ENCODE assay signal across 26 mouse cellular contexts in genomic region chr4:145322995-145323627, GRCm38 (mm10). TPM values are rescaled to one million over a fixed set of nuclear protein-coding genes. Genes with fewer than 3 reads are reported as not detected.
DNase-seq lines count a peak whose midpoint lies in the region; ATAC-seq and TF ChIP-seq lines count a peak whose summit lies in the region.
"Had no signal": no experiment of that assay in that cellular context is flagged by ENCODE, and none has a peak within 500 bp of the region (broad histone marks: within the 10 kb centered on the region; RNA-seq: fewer than 3 reads in every experiment).

No protein-coding gene starts in this region.

- H3K27ac ChIP-seq in thymus, adult 2 months (ENCODE audit: control insufficient read depth, insufficient read depth, low read length): no peak overlapping the region
- H3K27ac ChIP-seq in forebrain, embryonic 15.5 days (replicated peaks): no peak overlapping the region
- H3K27ac ChIP-seq: embryonic facial prominence, embryonic 10.5 days; hindbrain, embryonic 10.5 days; hindbrain, postnatal 0 days; limb, embryonic 13.5 days; liver, embryonic 14.5 days; lung, embryonic 15.5 days; midbrain, embryonic 10.5 days had no signal

- H3K4me2 ChIP-seq in forebrain, embryonic 15.5 days (replicated peaks): no peak overlapping the region
- H3K4me2 ChIP-seq: limb, embryonic 13.5 days; lung, embryonic 15.5 days had no signal

- WGBS in thymus, adult 2 months: 84% methylated on average over 8 of the region's 8 CpGs
- WGBS in forebrain, embryonic 15.5 days: 87% methylated on average over 8 of the region's 8 CpGs

- H3K9ac ChIP-seq in forebrain, embryonic 15.5 days (replicated peaks): no peak overlapping the region
- H3K9ac ChIP-seq: limb, embryonic 13.5 days; liver, embryonic 14.5 days; lung, embryonic 15.5 days had no signal

- TF ChIP-seq CTCF in thymus, adult 2 months (IDR thresholded peaks at IDR 0.05; ENCODE audit: borderline replicate concordance, control insufficient read depth, extremely low read depth, insufficient read depth, low read length, poor library complexity): no peak

- H3K27me3 ChIP-seq in thymus, adult 2 months (ENCODE audit: control insufficient read depth, insufficient read depth, low read length): no peaks in the 10 kb centered on the region
- no peaks in the 10 kb centered on the region for H3K27me3 ChIP-seq in forebrain, embryonic 15.5 days
- H3K27me3 ChIP-seq: limb, embryonic 13.5 days; lung, embryonic 15.5 days had no signal

- no peak for TF ChIP-seq POLR2A in thymus, adult 2 months (IDR thresholded peaks at IDR 0.05; ENCODE audit: control insufficient read depth, extremely low read depth, insufficient read depth, low read length, poor library complexity)

- no peaks in the 10 kb centered on the region for H3K36me3 ChIP-seq in thymus, adult 2 months (ENCODE audit: control insufficient read depth, insufficient read depth, low read length)
- H3K36me3 ChIP-seq in forebrain, embryonic 15.5 days: no peaks in the 10 kb centered on the region
- H3K36me3 ChIP-seq: embryonic facial prominence, embryonic 10.5 days; G1E; hindbrain, embryonic 10.5 days; limb, embryonic 13.5 days; lung, embryonic 15.5 days; midbrain, embryonic 10.5 days had no signal

- H3K9me3 ChIP-seq in forebrain, embryonic 15.5 days: peaks cover 2% of the 10 kb centered on the region; the same call in 1 of the 2 replicates
- H3K9me3 ChIP-seq: embryonic facial prominence, embryonic 10.5 days; hindbrain, embryonic 10.5 days; limb, embryonic 13.5 days; lung, embryonic 15.5 days had no signal

- DNase-seq in ovary, postnatal 36 days (ENCODE audit: low spot score): peak; percentile 11
- DNase-seq in ovary, postnatal 10 days (ENCODE audit: low spot score): no peak
- peak; percentile 67 for DNase-seq in R1 (ENCODE audit: low read depth, low spot score)
- peak; percentile 43 for DNase-seq in adrenal gland, postnatal 25 days
- peak; percentile 7 for DNase-seq in yolk sac, embryonic 10.5 days (ENCODE audit: low spot score)
- DNase-seq in spleen, postnatal 4 days (ENCODE audit: low spot score in 2 of 2): no peak
- DNase-seq in thymus, adult 2 months: no peak
- DNase-seq: cerebellum, adult 2 months; cerebellum, postnatal 36 days; heart, adult 18-20 months; kidney, adult 9 months; layer of hippocampus, adult 9-11 months; lung, postnatal 4 days; right cerebral cortex, postnatal 14 days; spleen, adult 18-20 months had no signal

- peaks cover 17% of the 10 kb centered on the region for H3K4me1 ChIP-seq in thymus, adult 2 months (replicated peaks; ENCODE audit: control insufficient read depth, insufficient read depth, low read length)
- H3K4me1 ChIP-seq in forebrain, embryonic 15.5 days: no peaks in the 10 kb centered on the region
- H3K4me1 ChIP-seq: embryonic facial prominence, embryonic 10.5 days; hindbrain, embryonic 10.5 days; limb, embryonic 13.5 days; lung, embryonic 15.5 days; midbrain, embryonic 10.5 days had no signal

- ATAC-seq in forebrain, embryonic 15.5 days (replicated peaks): no peak
- ATAC-seq: hindbrain, postnatal 0 days had no signal

- H3K4me3 ChIP-seq in thymus, adult 2 months (ENCODE audit: control insufficient read depth, insufficient read depth, low read length): no peak overlapping the region
- no peak overlapping the region for H3K4me3 ChIP-seq in forebrain, embryonic 15.5 days
- H3K4me3 ChIP-seq: embryonic facial prominence, embryonic 10.5 days; hindbrain, embryonic 10.5 days; limb, embryonic 13.5 days; lung, embryonic 15.5 days; midbrain, embryonic 10.5 days had no signal

RNA-seq across cellular contexts. Expression of gene Tnfrsf8, which starts 8.1 kb away (rescaled TPM):
- total RNA-seq in adrenal gland, postnatal 25 days (2021): 0.29 and 0.43 TPM in 2 replicates
- 12.2 and 13.5 TPM in 2 replicates for polyA plus RNA-seq in thymus, adult 2 months (2012; rRNA removed)
- polyA plus RNA-seq in forebrain, embryonic 15.5 days (2015; fragmentation: Nextera tagmentation; extraction: Ambion mirVana): 0.09 and 0.38 TPM in 2 replicates
- polyA plus RNA-seq: embryonic facial prominence, embryonic 10.5 days; forebrain, embryonic 11.5 days; G1E; heart, embryonic 14.5 days; midbrain, embryonic 10.5 days had no signal

Comparison
In these comparisons a context has a peak if more than half of its experiments do, and no peak if none do; other contexts are left out.
1. DNase-seq: peak in ovary, postnatal 36 days (single experiment), R1 (single experiment), adrenal gland, postnatal 25 days (single experiment) and yolk sac, embryonic 10.5 days (single experiment); none in ovary, postnatal 10 days (single experiment), spleen, postnatal 4 days (0 of 2) and thymus, adult 2 months (single experiment).